Mouse (Mus musculus) hindbrain, embryonic 11.5 days (tissue): Measurements from ENCODE around the gene E030025P04Rik. TPM values are rescaled to one million over a fixed set of nuclear protein-coding genes. Genes with fewer than 3 reads are reported as not detected.

ENCODE experiments used
- ATAC-seq: fragments of 200-750 bp; cut with Nextera tagmentation; 2 replicates; pipeline ENCODE4 v1.8.0; 2017; ENCODE audit warnings: mild to moderate bottlenecking, moderate TSS enrichment, moderate library complexity; ENCODE audit not compliant: low FRiP score
- DNase-seq: peaks from one replicate; pipeline ENCODE4 v3.0.0-alpha.2; 2015; ENCODE audit warnings: low spot score
- H3K27ac ChIP-seq: fragments of 300-500 bp; sonication (generic); 2 replicates; pipeline ENCODE4 v1.5.1; 2014; ENCODE audit warnings: mild to moderate bottlenecking, low read depth, low read length
- H3K27me3 ChIP-seq: fragments of 300-500 bp; sonication (generic); 2 replicates; pipeline ENCODE4 v1.6.1; 2014; ENCODE audit warnings: mild to moderate bottlenecking, low read length, moderate library complexity, mixed read lengths; ENCODE audit not compliant: control insufficient read depth, insufficient read depth
- H3K36me3 ChIP-seq: fragments of 300-500 bp; sonication (generic); 2 replicates; pipeline ENCODE4 v1.6.1; 2014; ENCODE audit warnings: mild to moderate bottlenecking, low read length, moderate library complexity, mixed read lengths; ENCODE audit not compliant: control insufficient read depth, insufficient read depth
- H3K4me1 ChIP-seq: fragments of 300-500 bp; sonication (generic); replicated peaks from 2 replicates; pipeline ENCODE4 v1.6.1; 2014; ENCODE audit warnings: low read length, mixed read lengths; ENCODE audit not compliant: control insufficient read depth, insufficient read depth
- H3K4me2 ChIP-seq: fragments of 300-500 bp; sonication (generic); replicated peaks from 2 replicates; pipeline ENCODE4 v1.6.1; 2014; ENCODE audit warnings: mild to moderate bottlenecking, low read depth, low read length
- H3K4me3 ChIP-seq: fragments of 300-500 bp; sonication (generic); 2 replicates; pipeline ENCODE4 v1.5.1; 2014; ENCODE audit warnings: low read depth, low read length
- H3K9ac ChIP-seq: fragments of 300-500 bp; sonication (generic); 2 replicates; pipeline ENCODE4 v1.6.1; 2014; ENCODE audit warnings: low read depth, low read length
- H3K9me3 ChIP-seq: fragments of 300-500 bp; sonication (generic); 2 replicates; pipeline ENCODE4 v1.6.1; 2016; ENCODE audit warnings: low read length; ENCODE audit not compliant: control insufficient read depth
- WGBS: fragments of 180-500 bp; shearing (Covaris S2); extraction: QIAGEN DNeasy Blood & Tissue Kit; methylation state at CpG from one replicate; pipeline ENCODE4 v1.1.7; 2014; 5-methylcytosine and 5-hydroxymethylcytosine counted together
- polyA plus RNA-seq: library from polyadenylated mRNA; unstranded; fragments of >200 nt; fragmentation: Nextera tagmentation; extraction: Ambion mirVana; gene quantifications from 2 replicates; pipeline ENCODE4 v1.2.1, GENCODE M21; 2014

Gene E030025P04Rik
- polyA plus RNA-seq, 1 experiment from 2014 or later, result 0.15 TPM

DNA sequence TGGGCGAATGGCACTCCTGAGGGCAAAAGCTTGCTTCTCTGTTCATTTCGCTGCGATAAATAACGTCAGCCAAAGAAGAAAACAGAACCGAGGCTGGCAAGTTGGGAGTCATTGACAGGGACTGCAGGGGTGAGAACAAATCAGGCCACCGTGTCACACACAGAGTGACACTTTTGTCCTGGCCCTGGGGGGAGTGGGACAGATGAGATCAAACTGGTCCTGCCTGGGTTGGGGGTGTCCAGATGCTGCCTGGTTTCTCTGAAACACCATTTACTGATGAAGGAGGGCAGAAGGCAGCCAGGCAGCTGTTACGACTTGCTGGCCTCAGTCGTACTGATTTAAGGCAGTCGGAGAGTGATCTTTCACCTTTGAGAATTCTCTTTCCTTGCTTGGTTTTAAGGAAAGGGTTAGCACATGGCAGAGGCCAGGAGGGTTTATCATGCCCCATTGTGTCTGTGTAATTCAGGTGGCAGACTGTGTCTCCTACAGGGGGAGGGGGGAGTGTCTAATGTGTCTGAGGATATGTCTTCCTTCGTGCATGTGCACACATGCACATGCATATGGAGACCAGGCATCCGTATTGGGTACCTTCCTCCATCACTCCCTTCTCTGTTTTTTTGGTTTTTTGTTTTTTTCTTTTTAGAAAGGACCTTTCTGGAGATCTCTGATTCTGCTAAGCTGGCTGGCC, 36.5 kb downstream of the E030025P04Rik start:
- H3K4me3 ChIP-seq, result no peak overlapping the region
- no peaks in the 10 kb centered on the region for H3K36me3 ChIP-seq
- H3K9ac ChIP-seq, result peak overlapping the region; percentile 29; the same call in 1 of the 2 replicates
- WGBS, result 21% methylated on average over 11 of the region's 11 CpGs
- peak; percentile 45 for DNase-seq
- no peaks in the 10 kb centered on the region for H3K9me3 ChIP-seq
- peaks cover 7% of the 10 kb centered on the region for H3K4me1 ChIP-seq
- peak overlapping the region; percentile 18; the same call in 1 of the 2 replicates for H3K4me2 ChIP-seq
- peak; percentile 69; the same call in 1 of the 2 replicates for ATAC-seq
- peak overlapping the region; percentile 87 for H3K27ac ChIP-seq
- no peaks in the 10 kb centered on the region for H3K27me3 ChIP-seq

DNA sequence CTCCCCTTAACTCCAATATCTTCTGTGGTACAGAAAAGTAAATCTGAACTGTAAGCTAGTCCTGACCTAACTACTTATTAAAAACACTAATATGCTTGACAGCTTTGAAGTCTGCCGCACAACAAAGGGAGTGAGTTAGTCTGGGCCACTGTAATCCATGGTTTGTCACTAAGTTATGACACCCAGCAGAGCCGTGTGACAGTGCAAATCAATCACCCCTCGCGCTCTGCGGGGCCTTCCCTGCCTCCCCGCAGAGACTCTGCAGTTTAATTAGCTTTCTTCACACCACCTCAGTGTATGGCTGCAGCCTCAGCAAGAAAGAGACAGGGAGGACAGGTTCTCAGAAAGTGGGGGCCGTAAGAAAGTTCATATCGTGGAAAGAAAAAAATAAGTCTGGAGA, 37.4 kb downstream of the E030025P04Rik start:
- no peaks in the 10 kb centered on the region for H3K9me3 ChIP-seq
- H3K4me3 ChIP-seq, result no peak overlapping the region
- peak; percentile 88 for ATAC-seq
- H3K27me3 ChIP-seq, result no peaks in the 10 kb centered on the region
- WGBS, result 3% methylated on average over 8 of the region's 8 CpGs
- no peaks in the 10 kb centered on the region for H3K36me3 ChIP-seq
- peaks cover 7% of the 10 kb centered on the region for H3K4me1 ChIP-seq
- H3K4me2 ChIP-seq, result no peak overlapping the region
- H3K27ac ChIP-seq, result peak overlapping the region; percentile 87
- peak; percentile 64 for DNase-seq
- H3K9ac ChIP-seq, result no peak overlapping the region

GRCm38 (mm10) chr11:109106181-109106580, 38.0 kb downstream of the E030025P04Rik start:
- peak overlapping the region; percentile 87 for H3K27ac ChIP-seq
- 0 out of 2 replicates have a peak overlapping the region, but pooled peaks have one; percentile 8 for H3K9ac ChIP-seq
- peaks cover 7% of the 10 kb centered on the region for H3K4me1 ChIP-seq
- no peaks in the 10 kb centered on the region for H3K36me3 ChIP-seq
- H3K9me3 ChIP-seq, result no peaks in the 10 kb centered on the region
- H3K4me3 ChIP-seq, result no peak overlapping the region
- WGBS, result 36% methylated on average over 5 of the region's 5 CpGs
- H3K27me3 ChIP-seq, result no peaks in the 10 kb centered on the region
- DNase-seq (no peak), ATAC-seq (peak; percentile 33; the same call in 1 of the 2 replicates)
- no peak overlapping the region for H3K4me2 ChIP-seq

DNA sequence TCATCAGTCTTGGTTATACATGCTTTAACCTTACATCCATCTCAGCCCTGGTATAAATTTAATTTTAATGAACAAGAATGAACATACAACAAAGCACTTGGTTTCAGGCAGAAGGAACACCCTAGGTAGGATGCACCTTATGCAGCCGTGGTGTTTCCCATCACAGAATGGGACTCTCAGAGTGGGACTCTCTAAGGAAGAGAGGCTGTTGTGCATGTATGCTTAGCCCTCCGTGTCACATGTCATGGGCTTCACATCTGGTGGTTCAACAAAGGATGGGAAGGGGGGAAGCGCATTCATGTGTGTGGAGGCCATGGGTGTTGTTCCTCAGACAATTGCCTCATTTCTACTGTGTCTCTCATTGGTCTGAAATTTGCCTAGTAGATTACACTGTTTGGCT, 40.8 kb downstream of the E030025P04Rik start:
- Histone ChIP-seq H3K27ac (no peak overlapping the region), H3K9me3 (no peaks in the 10 kb centered on the region), H3K36me3 (no peaks in the 10 kb centered on the region), H3K4me3 (no peak overlapping the region), H3K27me3 (no peaks in the 10 kb centered on the region), H3K4me1 (peaks cover 7% of the 10 kb centered on the region), H3K4me2 (no peak overlapping the region), H3K9ac (no peak overlapping the region)
- WGBS, result 87% methylated on average over 3 of the region's 3 CpGs
- DNase-seq, result no peak
- ATAC-seq, result no peak

DNA sequence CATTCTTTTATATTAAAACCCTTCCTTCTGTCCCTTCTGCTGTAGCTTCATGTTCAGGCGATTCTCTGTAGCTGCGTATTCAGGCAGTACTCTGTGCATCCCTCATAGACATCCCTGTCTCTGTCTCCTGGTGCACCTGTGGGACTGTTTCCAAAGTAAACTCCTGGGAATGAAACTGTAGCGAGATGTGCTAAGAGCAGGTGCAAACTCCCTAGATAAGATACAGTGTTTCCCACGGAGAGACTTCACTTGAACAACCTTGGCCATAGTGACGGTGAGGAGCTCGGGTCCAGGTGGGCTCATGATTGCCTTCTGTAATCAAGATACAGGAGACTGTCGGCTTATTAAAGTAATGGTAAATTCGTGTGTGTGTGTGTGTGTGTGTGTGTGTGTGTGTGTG, 41.5 kb downstream of the E030025P04Rik start:
- no peaks in the 10 kb centered on the region for H3K36me3 ChIP-seq
- WGBS, result 94% methylated on average over 8 of the region's 8 CpGs
- no peak for ATAC-seq

DNA sequence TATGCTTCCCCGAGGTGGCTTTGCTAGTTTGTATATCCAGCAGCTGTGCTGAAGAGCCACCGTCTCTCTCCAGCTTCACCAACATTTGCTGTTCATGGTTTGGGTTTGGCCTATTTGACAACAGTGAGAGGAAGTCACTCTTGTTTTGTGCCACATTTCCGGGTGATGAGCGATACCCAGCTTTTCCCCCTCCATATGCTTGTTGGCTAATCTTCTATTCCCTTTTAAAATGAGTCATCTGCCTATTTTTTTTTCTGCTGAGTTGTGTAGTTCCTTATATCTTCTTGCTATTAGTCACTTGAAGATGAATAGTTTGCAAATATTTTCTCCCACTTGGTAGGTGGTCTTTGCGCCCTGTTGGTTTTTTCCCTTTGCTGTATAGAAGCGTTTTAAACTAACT, 43.9 kb downstream of the E030025P04Rik start:
- Histone ChIP-seq H3K27ac (no peak overlapping the region), H3K4me2 (no peak overlapping the region), H3K27me3 (no peaks in the 10 kb centered on the region), H3K4me3 (no peak overlapping the region), H3K9me3 (no peaks in the 10 kb centered on the region), H3K9ac (no peak overlapping the region), H3K4me1 (no peaks in the 10 kb centered on the region), H3K36me3 (no peaks in the 10 kb centered on the region)
- no peak for ATAC-seq
- no peak for DNase-seq
- WGBS, result 89% methylated on average over 6 of the region's 6 CpGs

More for the DNA sequence above, 41.5 kb downstream of the E030025P04Rik start:
- Histone ChIP-seq H3K27ac (no peak overlapping the region), H3K4me3 (no peak overlapping the region), H3K4me2 (no peak overlapping the region), H3K9ac (no peak overlapping the region), H3K4me1 (peaks cover 4% of the 10 kb centered on the region), H3K9me3 (no peaks in the 10 kb centered on the region), H3K27me3 (no peaks in the 10 kb centered on the region)
- DNase-seq, result no peak

GRCm38 (mm10) chr11:109091821-109092220, 52.3 kb downstream of the E030025P04Rik start:
- Histone ChIP-seq H3K4me3 (no peak overlapping the region), H3K36me3 (no peaks in the 10 kb centered on the region), H3K4me2 (no peak overlapping the region), H3K9ac (no peak overlapping the region), H3K27me3 (no peaks in the 10 kb centered on the region), H3K4me1 (no peaks in the 10 kb centered on the region), H3K9me3 (no peaks in the 10 kb centered on the region), H3K27ac (no peak overlapping the region)
- ATAC-seq (no peak), DNase-seq (no peak)
- 59% methylated on average over 5 of the region's 5 CpGs for WGBS

Other genes with a start within 250 kb of the E030025P04Rik start
- 20.1 and 26.5 TPM in 2 replicates for gene Axin2, start 224.0 kb downstream of the E030025P04Rik start, polyA plus RNA-seq
- 1.7 and 2.4 TPM in 2 replicates for gene Rgs9, start 153.8 kb upstream of the E030025P04Rik start, polyA plus RNA-seq
- gene Gna13, start 218.5 kb upstream of the E030025P04Rik start, polyA plus RNA-seq, result 20.6 and 25.2 TPM in 2 replicates